Mouse (Mus musculus): ENCODE measurements around the gene Syn3.

DNA sequence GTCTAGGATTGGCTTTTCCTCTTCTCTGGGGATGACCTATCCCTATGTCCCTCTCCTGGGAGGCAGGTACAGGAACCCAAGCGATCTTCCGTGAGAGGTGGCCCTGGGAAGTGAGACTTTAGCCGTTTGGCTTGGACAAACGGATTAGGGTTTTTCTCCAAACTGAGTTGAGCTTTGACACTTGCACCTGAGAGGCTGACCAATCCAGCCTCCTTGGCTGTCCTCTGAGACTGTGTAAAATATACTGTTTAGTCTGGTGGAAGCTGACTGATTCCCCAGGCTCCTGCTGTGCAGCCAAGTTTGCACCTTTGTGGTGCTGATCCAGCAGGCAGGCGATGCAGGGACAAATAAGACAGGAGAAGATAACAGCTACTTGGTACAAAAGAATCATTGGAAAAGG lies 364.4 kb downstream of the Syn3 start:
- TF ChIP-seq POLR2A (IDR thresholded peaks at IDR 0.05; ENCODE audit: insufficient read depth, low read length) (no peak), CTCF (IDR thresholded peaks at IDR 0.05; ENCODE audit: low read depth, low read length) (no peak), EP300 (IDR thresholded peaks at IDR 0.05; ENCODE audit: insufficient read depth, low read depth, low read length) (no peak)

Measured in ES-Bruce4 (cell line).